Mouse (Mus musculus): ENCODE measurements at regions not wholly inside any gene's neighbourhood (a gene's known extent, or its start where the extent isn't known, plus 50 kb on each side); places are given as distances from the start of the nearest gene placed in this dataset.

- TF ChIP-seq CTCF (IDR thresholded peaks at IDR 0.05; ENCODE audit: low read depth) (no peak), EP300 (optimal IDR thresholded peaks at IDR 0.05) (no peak)
Measured at GRCm38 (mm10) chr13:4971472-4972067, 362.6 kb upstream of the Akr1e1 start.

Data from stomach, postnatal 0 days (tissue).